14 mouse cellular contexts compared by ENCODE assay signal in the genomic region with DNA sequence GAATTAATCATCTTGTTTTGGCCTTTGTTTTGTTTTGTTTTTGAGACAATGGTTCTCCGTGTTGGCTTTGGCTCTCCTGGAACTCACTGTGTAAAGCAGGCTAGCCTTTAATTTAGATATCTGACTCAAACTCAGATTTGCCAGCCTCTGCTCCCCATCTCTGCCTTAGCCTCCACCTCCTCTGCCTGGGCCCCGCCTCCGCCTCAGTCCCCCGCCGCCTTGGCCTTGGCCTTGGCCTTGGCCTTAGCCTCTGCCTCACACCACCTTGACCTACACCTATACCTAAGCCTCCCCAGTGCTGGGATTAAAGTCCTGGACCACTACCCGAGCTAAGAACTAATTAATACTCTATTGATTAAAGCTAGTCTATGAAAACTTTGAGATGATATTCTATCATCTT. TPM values are rescaled to one million over a fixed set of nuclear protein-coding genes. Genes with fewer than 3 reads are reported as not detected.
DNase-seq lines count a peak whose midpoint lies in the region; ATAC-seq lines count a peak whose summit lies in the region.
"Had no signal": no experiment of that assay in that cellular context is flagged by ENCODE, and none has a peak within 500 bp of the region (broad histone marks: within the 10 kb centered on the region; RNA-seq: fewer than 3 reads in every experiment).

No protein-coding gene starts in this region.

- H3K4me2 ChIP-seq in hindbrain, embryonic 14.5 days (replicated peaks): peak overlapping the region; percentile 61; the same call in 1 of the 2 replicates
- H3K4me2 ChIP-seq in hindbrain, embryonic 13.5 days: no peak overlapping the region
- H3K4me2 ChIP-seq in midbrain, embryonic 15.5 days: peak overlapping the region; percentile 53; the same call in 1 of the 2 replicates
- H3K4me2 ChIP-seq in midbrain, embryonic 13.5 days (replicated peaks): no peak overlapping the region
- H3K4me2 ChIP-seq in liver, embryonic 16.5 days (ENCODE audit: low read depth, low read length): 0 out of 2 replicates have a peak overlapping the region, but pooled peaks have one; percentile 17

- no peak overlapping the region for H3K27ac ChIP-seq in hindbrain, embryonic 14.5 days
- H3K27ac ChIP-seq in hindbrain, embryonic 13.5 days: no peak overlapping the region
- H3K27ac ChIP-seq in midbrain, embryonic 15.5 days: no peak overlapping the region
- no peak overlapping the region for H3K27ac ChIP-seq in midbrain, embryonic 13.5 days
- H3K27ac ChIP-seq in liver, embryonic 16.5 days (ENCODE audit: low read length): no peak overlapping the region
- H3K27ac ChIP-seq: limb, embryonic 12.5 days had no signal

- H3K36me3 ChIP-seq in hindbrain, embryonic 14.5 days (replicated peaks; ENCODE audit: control insufficient read depth, insufficient read depth): no peaks in the 10 kb centered on the region
- no peaks in the 10 kb centered on the region for H3K36me3 ChIP-seq in hindbrain, embryonic 13.5 days
- H3K36me3 ChIP-seq in midbrain, embryonic 15.5 days (replicated peaks): no peaks in the 10 kb centered on the region
- no peaks in the 10 kb centered on the region for H3K36me3 ChIP-seq in midbrain, embryonic 13.5 days
- H3K36me3 ChIP-seq in liver, embryonic 16.5 days (ENCODE audit: control insufficient read depth, insufficient read depth): no peaks in the 10 kb centered on the region
- H3K36me3 ChIP-seq: limb, embryonic 12.5 days had no signal

- no peak for DNase-seq in hindbrain, embryonic 14.5 days (ENCODE audit: low spot score)
- peak; percentile 60 for DNase-seq in adrenal gland, postnatal 14 days
- DNase-seq in yolk sac, embryonic 10.5 days (ENCODE audit: low spot score): no peak
- DNase-seq: cerebellum, postnatal 25 days; gastrocnemius, postnatal 25 days; heart, postnatal 14 days; kidney, postnatal 4 days had no signal

- WGBS in hindbrain, embryonic 14.5 days: 73% methylated on average over 6 of the region's 6 CpGs
- 82% methylated on average over 6 of the region's 6 CpGs for WGBS in hindbrain, embryonic 13.5 days
- WGBS in midbrain, embryonic 15.5 days: 76% methylated on average over 6 of the region's 6 CpGs
- 79% methylated on average over 6 of the region's 6 CpGs for WGBS in midbrain, embryonic 13.5 days
- 60% methylated on average over 6 of the region's 6 CpGs for WGBS in liver, embryonic 16.5 days (ENCODE audit: insufficient replicate concordance)

- peaks cover 9% of the 10 kb centered on the region; the same call in 1 of the 2 replicates for H3K27me3 ChIP-seq in hindbrain, embryonic 14.5 days (ENCODE audit: control insufficient read depth, insufficient read depth, low read length)
- peaks cover 13% of the 10 kb centered on the region; the same call in 1 of the 2 replicates for H3K27me3 ChIP-seq in hindbrain, embryonic 13.5 days
- H3K27me3 ChIP-seq in midbrain, embryonic 15.5 days (replicated peaks): no peaks in the 10 kb centered on the region; the same call in 1 of the 2 replicates
- peaks cover 13% of the 10 kb centered on the region; the same call in 1 of the 2 replicates for H3K27me3 ChIP-seq in midbrain, embryonic 13.5 days
- peaks cover 4% of the 10 kb centered on the region; the same call in 1 of the 2 replicates for H3K27me3 ChIP-seq in liver, embryonic 16.5 days (ENCODE audit: control insufficient read depth, insufficient read depth, low read depth, low read length)

- no peaks in the 10 kb centered on the region for H3K9me3 ChIP-seq in hindbrain, embryonic 14.5 days (ENCODE audit: control insufficient read depth, low read length)
- no peaks in the 10 kb centered on the region for H3K9me3 ChIP-seq in hindbrain, embryonic 13.5 days
- H3K9me3 ChIP-seq in midbrain, embryonic 15.5 days: no peaks in the 10 kb centered on the region
- H3K9me3 ChIP-seq in midbrain, embryonic 13.5 days: no peaks in the 10 kb centered on the region
- H3K9me3 ChIP-seq in liver, embryonic 16.5 days (replicated peaks; ENCODE audit: control insufficient read depth, low read length): no peaks in the 10 kb centered on the region
- H3K9me3 ChIP-seq: limb, embryonic 12.5 days had no signal

- no peak overlapping the region for H3K4me3 ChIP-seq in hindbrain, embryonic 14.5 days (replicated peaks; ENCODE audit: low read length)
- H3K4me3 ChIP-seq in hindbrain, embryonic 13.5 days: no peak overlapping the region
- H3K4me3 ChIP-seq in midbrain, embryonic 15.5 days: no peak overlapping the region
- H3K4me3 ChIP-seq in midbrain, embryonic 13.5 days (replicated peaks): no peak overlapping the region
- H3K4me3 ChIP-seq in liver, embryonic 16.5 days (ENCODE audit: low read depth, low read length): no peak overlapping the region
- H3K4me3 ChIP-seq: limb, embryonic 12.5 days had no signal

- no peaks in the 10 kb centered on the region for H3K4me1 ChIP-seq in hindbrain, embryonic 14.5 days (replicated peaks; ENCODE audit: control insufficient read depth, insufficient read depth, low read length)
- peaks cover 8% of the 10 kb centered on the region for H3K4me1 ChIP-seq in hindbrain, embryonic 13.5 days (replicated peaks)
- peaks cover 5% of the 10 kb centered on the region; the same call in 1 of the 2 replicates for H3K4me1 ChIP-seq in midbrain, embryonic 15.5 days
- peaks cover 3% of the 10 kb centered on the region; the same call in 1 of the 2 replicates for H3K4me1 ChIP-seq in midbrain, embryonic 13.5 days (replicated peaks)
- peaks cover 4% of the 10 kb centered on the region for H3K4me1 ChIP-seq in liver, embryonic 16.5 days (ENCODE audit: control insufficient read depth, low read depth, low read length)
- H3K4me1 ChIP-seq: limb, embryonic 12.5 days had no signal

- H3K9ac ChIP-seq in hindbrain, embryonic 14.5 days: no peak overlapping the region
- H3K9ac ChIP-seq in hindbrain, embryonic 13.5 days: no peak overlapping the region
- H3K9ac ChIP-seq in midbrain, embryonic 15.5 days: no peak overlapping the region
- H3K9ac ChIP-seq in midbrain, embryonic 13.5 days (replicated peaks): no peak overlapping the region
- H3K9ac ChIP-seq in liver, embryonic 16.5 days (ENCODE audit: low read depth, low read length): no peak overlapping the region
- H3K9ac ChIP-seq: limb, embryonic 12.5 days had no signal

- no peak for ATAC-seq in hindbrain, embryonic 14.5 days (ENCODE audit: low FRiP score)
- no peak for ATAC-seq in hindbrain, embryonic 13.5 days (ENCODE audit: low FRiP score)
- no peak for ATAC-seq in midbrain, embryonic 15.5 days (replicated peaks)
- no peak for ATAC-seq in midbrain, embryonic 13.5 days
- no peak for ATAC-seq in liver, embryonic 16.5 days (ENCODE audit: low read depth)
- ATAC-seq: forebrain, embryonic 14.5 days; lung, postnatal 0 days had no signal

RNA-seq across cellular contexts. Expression of a gene that starts 2.2 kb away (rescaled TPM):
- polyA plus RNA-seq in hindbrain, embryonic 14.5 days (2014; fragmentation: Nextera tagmentation; extraction: Ambion mirVana): 31.4 and 39.8 TPM in 2 replicates
- polyA plus RNA-seq in hindbrain, embryonic 13.5 days (2015; fragmentation: Nextera tagmentation; extraction: Ambion mirVana): 18.4 TPM in 2 replicates
- 17.8 and 20.3 TPM in 2 replicates for polyA plus RNA-seq in midbrain, embryonic 15.5 days (2015; fragmentation: Nextera tagmentation; extraction: Ambion mirVana)
- 15.3 and 18.2 TPM in 2 replicates for polyA plus RNA-seq in midbrain, embryonic 13.5 days (2015; fragmentation: Nextera tagmentation; extraction: Ambion mirVana)
- 192 and 227 TPM in 2 replicates for total RNA-seq in adrenal gland, postnatal 14 days (2021)
- polyA plus RNA-seq in liver, embryonic 16.5 days (2015; fragmentation: Nextera tagmentation; extraction: Ambion mirVana): 13.5 and 15.8 TPM in 2 replicates

Comparison
In these comparisons a context has a peak if more than half of its experiments do, and no peak if none do; other contexts are left out.
1. H3K4me2 ChIP-seq: peak in hindbrain, embryonic 14.5 days (single experiment), midbrain, embryonic 15.5 days (single experiment) and liver, embryonic 16.5 days (single experiment); none in hindbrain, embryonic 13.5 days (single experiment) and midbrain, embryonic 13.5 days (single experiment).